Mouse (Mus musculus) E14TG2a.4 (cell line): Measurements from ENCODE around the gene Cox8b.

ENCODE experiments used
- CTCF ChIP-seq: conservative IDR thresholded peaks from 2 replicates; pipeline ENCODE4 v1.5.1; 2014; ENCODE audit warnings: low read length
- NANOG ChIP-seq: IDR thresholded peaks from 2 replicates; pipeline ENCODE4 v1.6.1; 2014; ENCODE audit warnings: borderline replicate concordance, low read length, mixed read lengths

- TF ChIP-seq CTCF (no peak), NANOG (no peak)
Observed at GRCm38 (mm10) chr7:140914031-140914690, 13.9 kb upstream of the Cox8b start.
